Mouse (Mus musculus) fat pad, adult 2 months (tissue): ENCODE results near the gene 1700016D06Rik.

ENCODE experiments used
- DNase-seq: peaks from one replicate; pipeline ENCODE4 v3.0.0-alpha.2; 2011; ENCODE audit warnings: low read depth, low spot score; ENCODE audit errors: extremely low read depth

Gene 1700016D06Rik

GRCm38 (mm10) chr8:11701033-11701362 is at the start of gene 1700016D06Rik:
TSS of gene 1700016D06Rik (minus strand) at chr8:11701063.
- no peak for DNase-seq

GRCm38 (mm10) chr8:11749472-11749871 is 48.6 kb upstream of the 1700016D06Rik start:
- DNase-seq, result no peak

GRCm38 (mm10) chr8:11746850-11747600 is 46.2 kb upstream of the 1700016D06Rik start:
- DNase-seq, result no peak

- DNase-seq, result no peak
These were observed 42.7 kb upstream of the 1700016D06Rik start for GRCm38 (mm10) chr8:11743580-11743979.

GRCm38 (mm10) chr8:11740857-11741256 is 40.0 kb upstream of the 1700016D06Rik start:
- DNase-seq, result no peak

GRCm38 (mm10) chr8:11739082-11739481 is 38.2 kb upstream of the 1700016D06Rik start:
- no peak for DNase-seq

GRCm38 (mm10) chr8:11737096-11737495 is 36.2 kb upstream of the 1700016D06Rik start:
- DNase-seq, result no peak

- no peak for DNase-seq
These were observed 34.9 kb upstream of the 1700016D06Rik start for GRCm38 (mm10) chr8:11735672-11736235.

GRCm38 (mm10) chr8:11730271-11730940 is 29.5 kb upstream of the 1700016D06Rik start:
- DNase-seq, result no peak

- DNase-seq, result no peak
These were observed 27.8 kb upstream of the 1700016D06Rik start for GRCm38 (mm10) chr8:11728482-11729295.

- no peak for DNase-seq
These were observed 27.0 kb upstream of the 1700016D06Rik start, which contains the start of gene Arhgef7 for GRCm38 (mm10) chr8:11727651-11728481. TSS of gene Arhgef7 (plus strand) at chr8:11727721.

GRCm38 (mm10) chr8:11727273-11727650 is 26.4 kb upstream of the 1700016D06Rik start:
- no peak for DNase-seq

GRCm38 (mm10) chr8:11717194-11717593 is 16.3 kb upstream of the 1700016D06Rik start:
- no peak for DNase-seq

GRCm38 (mm10) chr8:11712244-11712643 is 11.4 kb upstream of the 1700016D06Rik start:
- no peak for DNase-seq

GRCm38 (mm10) chr8:11710415-11710814 is 9.6 kb upstream of the 1700016D06Rik start:
- no peak for DNase-seq

GRCm38 (mm10) chr8:11709542-11709941 is 8.7 kb upstream of the 1700016D06Rik start:
- DNase-seq, result no peak

- no peak for DNase-seq
These were observed 8.0 kb upstream of the 1700016D06Rik start for GRCm38 (mm10) chr8:11708815-11709214.

- DNase-seq, result no peak
These were observed 6.8 kb upstream of the 1700016D06Rik start for GRCm38 (mm10) chr8:11707701-11708100.

- DNase-seq, result no peak
These were observed 5.0 kb upstream of the 1700016D06Rik start for GRCm38 (mm10) chr8:11705818-11706217.

GRCm38 (mm10) chr8:11704716-11705420 is 4.0 kb upstream of the 1700016D06Rik start:
- no peak for DNase-seq
